Mouse (Mus musculus): Measurements from ENCODE around the gene Olfr403. TPM values are rescaled to one million over a fixed set of nuclear protein-coding genes. Genes with fewer than 3 reads are reported as not detected.
"Not testable (repeated sequence)": the region's sequence is repeated elsewhere in the genome, so short reads cannot be mapped to it uniquely, and the experiment has no call there.

Olfr403 gene
- not detected in 2 replicates for polyA plus RNA-seq (2014; fragmentation: Nextera tagmentation; extraction: Ambion mirVana)

DNA sequence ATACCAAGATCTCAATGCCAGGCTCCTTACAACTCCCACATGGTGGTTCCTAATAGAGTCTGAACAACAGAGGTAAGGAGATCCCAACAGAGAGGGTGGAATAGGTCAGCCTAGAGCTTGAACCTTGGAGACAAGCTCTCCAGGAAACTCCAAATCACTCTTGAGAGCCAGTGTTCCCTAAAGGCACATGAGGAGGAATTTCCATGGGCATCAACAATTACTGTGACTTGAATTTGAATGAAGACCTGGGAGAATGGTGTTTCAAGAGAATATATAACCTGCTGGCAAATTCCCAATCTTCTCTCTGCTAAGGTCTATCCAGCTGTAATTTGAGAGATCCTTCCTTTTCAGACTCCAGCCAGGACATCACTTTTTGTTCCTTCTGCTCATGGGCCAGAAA lies at the start of gene Olfr403:
TSS of gene Olfr403 (plus strand) at position 301 of the 400 bp plus-strand sequence.
- ATAC-seq (replicated peaks; ENCODE audit: low FRiP score, low TSS enrichment, low read depth) (no peak), DNase-seq (ENCODE audit: low spot score) (no peak)
- no peaks in the 10 kb centered on the region for H3K27me3 ChIP-seq (replicated peaks; ENCODE audit: control insufficient read depth, insufficient read depth, low read length)
- H3K9ac ChIP-seq (ENCODE audit: low read length), result no peak within 1 kb of the TSS
- H3K4me2 ChIP-seq (ENCODE audit: low read length), result no peak within 1 kb of the TSS
- no peak within 1 kb of the TSS for H3K27ac ChIP-seq (ENCODE audit: low read depth)
- no peaks in the 10 kb centered on the region for H3K36me3 ChIP-seq (ENCODE audit: control insufficient read depth, insufficient read depth, low read length)
- H3K9me3 ChIP-seq (ENCODE audit: control insufficient read depth, low read length), result no peaks in the 10 kb centered on the region
- no peak within 1 kb of the TSS for H3K4me3 ChIP-seq (ENCODE audit: low read depth, low read length)
- H3K4me1 ChIP-seq (replicated peaks; ENCODE audit: control insufficient read depth, insufficient read depth, low read length), result no peaks in the 10 kb centered on the region

DNA sequence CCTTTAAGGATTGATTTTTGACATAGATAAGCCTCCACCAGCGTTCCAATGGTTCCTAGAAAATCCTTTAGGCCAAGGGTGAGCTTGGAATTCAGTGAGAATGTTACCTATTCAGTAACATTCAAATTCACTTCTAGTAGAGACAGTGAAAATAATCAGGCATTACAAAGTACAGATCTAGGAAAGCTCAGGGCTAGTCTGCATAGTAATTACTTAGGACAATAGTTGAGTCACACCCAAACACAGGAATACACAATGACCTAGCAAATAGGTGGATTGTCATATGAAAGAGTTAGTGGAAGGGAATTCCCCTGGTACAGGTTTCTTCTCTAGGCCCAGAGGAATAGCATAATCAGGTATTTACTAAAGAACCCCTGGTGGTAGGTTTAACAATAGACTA lies 46.0 kb upstream of the Olfr403 start:
- WGBS, result 28% methylated on average over 1 of the region's 1 CpGs
- DNase-seq (ENCODE audit: low spot score), result not testable (repeated sequence)

GRCm38 (mm10) chr11:74145866-74146265 lies 40.2 kb upstream of the Olfr403 start:
- Histone ChIP-seq H3K9ac (ENCODE audit: low read length) (no peak overlapping the region), H3K4me1 (replicated peaks; ENCODE audit: control insufficient read depth, insufficient read depth, low read length) (no peaks in the 10 kb centered on the region), H3K36me3 (ENCODE audit: control insufficient read depth, insufficient read depth, low read length) (no peaks in the 10 kb centered on the region), H3K4me2 (ENCODE audit: low read length) (no peak overlapping the region), H3K4me3 (ENCODE audit: low read depth, low read length) (no peak overlapping the region), H3K27ac (ENCODE audit: low read depth) (no peak overlapping the region), H3K27me3 (replicated peaks; ENCODE audit: control insufficient read depth, insufficient read depth, low read length) (no peaks in the 10 kb centered on the region), H3K9me3 (ENCODE audit: control insufficient read depth, low read length) (0 out of 2 replicates have a peak, but pooled peaks cover 9% of the 10 kb centered on the region)
- ATAC-seq (replicated peaks; ENCODE audit: low FRiP score, low TSS enrichment, low read depth) (no peak), DNase-seq (ENCODE audit: low spot score) (no peak)

More for the DNA sequence above, 46.0 kb upstream of the Olfr403 start:
- not testable (repeated sequence) for H3K27me3 ChIP-seq (replicated peaks; ENCODE audit: control insufficient read depth, insufficient read depth, low read length); H3K9ac ChIP-seq (ENCODE audit: low read length); H3K36me3 ChIP-seq (ENCODE audit: control insufficient read depth, insufficient read depth, low read length); ATAC-seq (replicated peaks; ENCODE audit: low FRiP score, low TSS enrichment, low read depth); H3K9me3 ChIP-seq (ENCODE audit: control insufficient read depth, low read length); H3K4me2 ChIP-seq (ENCODE audit: low read length); H3K4me3 ChIP-seq (ENCODE audit: low read depth, low read length); H3K27ac ChIP-seq (ENCODE audit: low read depth); H3K4me1 ChIP-seq (replicated peaks; ENCODE audit: control insufficient read depth, insufficient read depth, low read length)

- Histone ChIP-seq H3K4me2 (ENCODE audit: low read length) (no peak within 1 kb of the TSS), H3K4me1 (replicated peaks; ENCODE audit: control insufficient read depth, insufficient read depth, low read length) (no peaks in the 10 kb centered on the region), H3K9ac (ENCODE audit: low read length) (no peak within 1 kb of the TSS), H3K27me3 (replicated peaks; ENCODE audit: control insufficient read depth, insufficient read depth, low read length) (no peaks in the 10 kb centered on the region), H3K27ac (ENCODE audit: low read depth) (no peak within 1 kb of the TSS), H3K4me3 (ENCODE audit: low read depth, low read length) (no peak within 1 kb of the TSS), H3K9me3 (ENCODE audit: control insufficient read depth, low read length) (no peaks in the 10 kb centered on the region), H3K36me3 (ENCODE audit: control insufficient read depth, insufficient read depth, low read length) (no peaks in the 10 kb centered on the region)
- no peak for DNase-seq (ENCODE audit: low spot score)
- ATAC-seq (replicated peaks; ENCODE audit: low FRiP score, low TSS enrichment, low read depth), result no peak
- WGBS, result 53% methylated on average over 3 of the region's 3 CpGs
Observed at GRCm38 (mm10) chr11:74153229-74153628, 32.8 kb upstream of the Olfr403 start, which contains the start of gene Olfr402. Olfr402 (plus strand) TSS chr11:74153529.

DNA sequence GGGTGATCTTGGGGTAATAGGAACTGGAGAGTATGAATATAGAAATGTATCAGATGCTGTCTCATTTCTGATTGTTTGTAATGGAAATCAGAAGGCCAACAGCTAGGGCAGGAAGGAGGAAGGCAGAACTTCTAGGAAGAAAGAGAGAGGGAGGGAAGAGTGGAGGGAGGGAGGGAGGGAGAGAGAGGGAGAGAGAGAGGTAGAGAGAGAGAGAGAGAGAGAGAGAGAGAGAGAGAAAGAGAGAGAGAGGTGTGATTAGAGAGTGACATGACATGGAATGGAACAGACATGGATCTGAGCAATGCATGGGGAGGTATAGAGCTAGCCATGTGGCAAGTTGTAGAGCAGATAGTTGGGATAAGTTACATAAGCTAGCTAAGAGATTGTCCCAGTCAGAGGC lies 17.3 kb upstream of the Olfr403 start:
- Histone ChIP-seq H3K36me3 (ENCODE audit: control insufficient read depth, insufficient read depth, low read length) (no peaks in the 10 kb centered on the region), H3K9ac (ENCODE audit: low read length) (no peak overlapping the region), H3K4me3 (ENCODE audit: low read depth, low read length) (no peak overlapping the region), H3K9me3 (ENCODE audit: control insufficient read depth, low read length) (no peaks in the 10 kb centered on the region), H3K27ac (ENCODE audit: low read depth) (no peak overlapping the region), H3K4me1 (replicated peaks; ENCODE audit: control insufficient read depth, insufficient read depth, low read length) (no peaks in the 10 kb centered on the region), H3K4me2 (ENCODE audit: low read length) (no peak overlapping the region), H3K27me3 (replicated peaks; ENCODE audit: control insufficient read depth, insufficient read depth, low read length) (no peaks in the 10 kb centered on the region)
- no peak for DNase-seq (ENCODE audit: low spot score)
- ATAC-seq (replicated peaks; ENCODE audit: low FRiP score, low TSS enrichment, low read depth), result no peak

DNA sequence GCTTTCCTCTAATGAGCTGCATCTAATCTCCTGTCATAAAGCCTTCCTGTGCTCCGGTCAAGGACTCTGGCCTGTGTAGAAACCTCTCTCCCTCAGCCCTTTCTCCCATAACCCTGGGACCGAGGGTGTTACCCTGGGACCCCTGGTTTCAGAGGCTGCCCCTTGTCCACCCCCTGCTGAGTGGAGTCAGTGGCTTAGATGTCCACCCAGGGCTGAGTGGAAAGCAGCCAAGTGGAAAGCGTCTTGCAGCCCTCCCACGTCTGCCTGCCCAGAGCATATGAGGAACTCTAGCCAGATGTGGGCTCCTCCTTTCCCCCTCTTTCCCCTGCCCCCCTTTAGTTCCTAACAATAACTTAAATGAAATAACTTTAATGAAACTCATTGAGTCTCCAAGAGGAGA lies 2.9 kb upstream of the Olfr403 start:
- no peaks in the 10 kb centered on the region for H3K4me1 ChIP-seq (replicated peaks; ENCODE audit: control insufficient read depth, insufficient read depth, low read length)
- H3K9ac ChIP-seq (ENCODE audit: low read length), result no peak overlapping the region
- no peak overlapping the region for H3K27ac ChIP-seq (ENCODE audit: low read depth)
- 85% methylated on average over 4 of the region's 4 CpGs for WGBS
- DNase-seq (ENCODE audit: low spot score), result no peak
- no peak for ATAC-seq (replicated peaks; ENCODE audit: low FRiP score, low TSS enrichment, low read depth)
- no peak overlapping the region for H3K4me3 ChIP-seq (ENCODE audit: low read depth, low read length)
- H3K27me3 ChIP-seq (replicated peaks; ENCODE audit: control insufficient read depth, insufficient read depth, low read length), result no peaks in the 10 kb centered on the region
- no peak overlapping the region for H3K4me2 ChIP-seq (ENCODE audit: low read length)
- no peaks in the 10 kb centered on the region for H3K9me3 ChIP-seq (ENCODE audit: control insufficient read depth, low read length)
- H3K36me3 ChIP-seq (ENCODE audit: control insufficient read depth, insufficient read depth, low read length), result no peaks in the 10 kb centered on the region

- ATAC-seq (replicated peaks; ENCODE audit: low FRiP score, low TSS enrichment, low read depth) (no peak), DNase-seq (ENCODE audit: low spot score) (no peak)
- Histone ChIP-seq H3K9me3 (ENCODE audit: control insufficient read depth, low read length) (no peaks in the 10 kb centered on the region), H3K9ac (ENCODE audit: low read length) (no peak overlapping the region), H3K36me3 (ENCODE audit: control insufficient read depth, insufficient read depth, low read length) (no peaks in the 10 kb centered on the region), H3K4me1 (replicated peaks; ENCODE audit: control insufficient read depth, insufficient read depth, low read length) (no peaks in the 10 kb centered on the region), H3K4me3 (ENCODE audit: low read depth, low read length) (no peak overlapping the region), H3K4me2 (ENCODE audit: low read length) (no peak overlapping the region), H3K27ac (ENCODE audit: low read depth) (no peak overlapping the region), H3K27me3 (replicated peaks; ENCODE audit: control insufficient read depth, insufficient read depth, low read length) (no peaks in the 10 kb centered on the region)
- 76% methylated on average over 4 of the region's 4 CpGs for WGBS
Observed at GRCm38 (mm10) chr11:74183745-74184144, 2.3 kb upstream of the Olfr403 start.

GRCm38 (mm10) chr11:74211279-74211678 lies 25.2 kb downstream of the Olfr403 start, which contains the start of gene Olfr43:
Olfr43 (minus strand) TSS chr11:74211379.
- no peak within 1 kb of the TSS for H3K4me2 ChIP-seq (ENCODE audit: low read length)
- DNase-seq (ENCODE audit: low spot score) (no peak), ATAC-seq (replicated peaks; ENCODE audit: low FRiP score, low TSS enrichment, low read depth) (no peak)
- H3K9me3 ChIP-seq (ENCODE audit: control insufficient read depth, low read length), result no peaks in the 10 kb centered on the region
- no peak within 1 kb of the TSS for H3K4me3 ChIP-seq (ENCODE audit: low read depth, low read length)
- H3K36me3 ChIP-seq (ENCODE audit: control insufficient read depth, insufficient read depth, low read length), result no peaks in the 10 kb centered on the region
- no peaks in the 10 kb centered on the region for H3K27me3 ChIP-seq (replicated peaks; ENCODE audit: control insufficient read depth, insufficient read depth, low read length)
- H3K27ac ChIP-seq (ENCODE audit: low read depth), result no peak within 1 kb of the TSS
- H3K9ac ChIP-seq (ENCODE audit: low read length), result no peak within 1 kb of the TSS
- WGBS, result 50% methylated on average over 1 of the region's 1 CpGs
- no peaks in the 10 kb centered on the region for H3K4me1 ChIP-seq (replicated peaks; ENCODE audit: control insufficient read depth, insufficient read depth, low read length)

GRCm38 (mm10) chr11:74241201-74241600 lies 55.2 kb downstream of the Olfr403 start:
- no peak for DNase-seq (ENCODE audit: low spot score)
- Histone ChIP-seq H3K27me3 (replicated peaks; ENCODE audit: control insufficient read depth, insufficient read depth, low read length) (no peaks in the 10 kb centered on the region), H3K9me3 (ENCODE audit: control insufficient read depth, low read length) (no peaks in the 10 kb centered on the region), H3K27ac (ENCODE audit: low read depth) (no peak overlapping the region), H3K4me2 (ENCODE audit: low read length) (no peak overlapping the region), H3K4me3 (ENCODE audit: low read depth, low read length) (no peak overlapping the region), H3K4me1 (replicated peaks; ENCODE audit: control insufficient read depth, insufficient read depth, low read length) (no peaks in the 10 kb centered on the region), H3K9ac (ENCODE audit: low read length) (no peak overlapping the region), H3K36me3 (ENCODE audit: control insufficient read depth, insufficient read depth, low read length) (no peaks in the 10 kb centered on the region)
- no peak for ATAC-seq (replicated peaks; ENCODE audit: low FRiP score, low TSS enrichment, low read depth)
- 86% methylated on average over 3 of the region's 3 CpGs for WGBS

Measured in intestine, embryonic 14.5 days (tissue).